Mouse (Mus musculus) brain, adult 2 months (tissue): ENCODE measurements at regions not wholly inside any gene's neighbourhood (a gene's known extent, or its start where the extent isn't known, plus 50 kb on each side); places are given as distances from the start of the nearest gene placed in this dataset.
"Not testable (repeated sequence)": the region's sequence is repeated elsewhere in the genome, so short reads cannot be mapped to it uniquely, and the experiment has no call there.

ENCODE experiments used
- DNase-seq: peaks from one replicate; pipeline ENCODE4 v3.0.0; 2011; ENCODE audit warnings: low read depth, low spot score

DNA sequence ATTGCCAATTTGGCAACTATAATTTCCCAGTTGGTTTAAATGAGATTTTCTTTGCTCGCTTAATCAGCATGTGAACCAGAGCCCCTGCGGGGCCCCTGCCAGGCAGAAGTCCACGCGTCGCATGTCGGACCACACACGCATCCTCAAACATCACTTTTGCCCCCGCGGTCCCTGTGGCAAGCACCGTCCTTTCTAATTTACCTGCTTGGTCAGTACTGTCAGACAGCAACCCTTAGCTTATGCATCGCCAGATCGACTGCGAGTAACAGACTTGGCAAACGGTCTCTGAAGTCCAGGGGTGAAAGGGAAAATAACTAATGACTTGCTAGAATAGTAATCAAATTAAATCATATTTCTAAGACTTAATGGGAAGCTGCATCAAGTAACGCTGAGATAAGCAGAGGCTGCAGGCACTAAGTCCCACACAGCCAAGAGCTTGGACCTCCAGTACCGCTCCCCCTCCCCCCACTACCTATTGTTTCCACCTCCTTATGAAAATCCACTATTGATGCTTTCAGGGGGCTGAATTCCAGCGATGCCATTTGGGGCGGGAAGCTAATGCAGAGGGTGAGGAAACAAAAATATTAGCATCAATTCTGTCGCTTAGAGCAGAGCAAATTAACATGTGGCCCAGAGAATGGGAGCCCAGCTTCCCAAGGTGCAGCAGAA lies 142.0 kb upstream of the Cntnap4 start:
- DNase-seq = no peak

DNA sequence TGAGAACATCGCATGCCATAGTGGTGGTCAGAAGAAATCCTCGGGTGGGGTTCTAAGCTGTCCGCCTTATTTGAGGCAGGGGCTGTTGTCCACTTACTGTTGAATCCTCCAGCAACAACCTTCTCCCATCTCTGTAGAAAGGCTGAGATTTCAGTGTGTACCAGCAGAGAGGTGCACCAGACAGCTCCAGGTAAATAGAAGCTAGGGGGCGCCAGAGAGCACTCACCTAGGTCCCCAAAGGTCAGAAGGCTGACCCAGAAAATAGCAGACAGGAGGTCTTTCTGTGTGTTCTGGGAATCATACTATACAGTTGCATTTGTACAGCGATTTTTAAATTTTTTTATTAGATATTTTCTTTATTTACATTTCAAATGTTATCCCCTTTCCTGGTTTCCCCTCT lies 157.9 kb upstream of the Cntnap4 start:
- DNase-seq = no peak

DNA sequence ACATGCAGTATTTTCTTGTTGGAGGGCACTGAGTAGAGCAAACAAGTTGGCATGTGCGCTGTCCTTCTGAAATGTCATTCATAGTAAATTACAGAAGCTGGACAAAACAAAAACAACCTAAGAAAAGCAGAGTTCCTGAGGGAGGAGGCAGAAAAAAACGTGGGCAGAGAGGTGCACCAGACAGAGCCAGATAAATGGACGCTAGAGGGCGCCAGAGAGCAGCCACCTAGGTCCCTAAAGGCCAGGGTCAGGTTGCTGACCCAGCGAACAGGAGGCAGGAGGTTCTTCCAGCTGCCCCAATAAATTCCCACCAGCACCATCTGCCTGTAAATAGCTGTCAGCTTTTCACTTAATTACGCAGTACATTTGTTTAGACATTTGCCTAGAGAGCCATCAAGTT lies 158.6 kb upstream of the Cntnap4 start:
- DNase-seq = peak; percentile 60

DNA sequence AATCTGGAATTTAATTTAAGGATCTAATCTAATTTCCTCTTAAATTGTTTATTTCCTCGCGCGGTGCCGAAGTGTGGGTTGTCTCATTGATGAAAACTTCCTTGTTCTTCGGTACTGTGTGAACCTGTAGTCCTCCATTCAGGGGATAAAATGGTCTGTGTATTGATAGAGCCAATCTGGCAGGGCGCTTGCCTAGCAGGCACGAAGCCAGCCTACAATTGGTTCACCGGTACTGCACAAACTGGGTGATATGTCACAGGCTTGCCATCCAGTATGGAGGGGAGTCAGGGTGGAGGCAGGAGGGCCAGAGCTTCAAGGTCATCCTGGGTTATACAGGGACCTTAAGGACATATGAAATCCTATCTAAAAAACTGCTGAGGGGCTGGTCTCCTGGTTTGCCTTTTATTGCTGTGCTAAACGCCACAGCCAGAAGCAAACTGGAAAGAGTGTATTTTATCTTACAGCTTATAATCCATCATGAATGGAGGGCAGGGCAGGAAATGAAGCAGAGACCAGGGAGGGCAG lies 161.6 kb upstream of the Cntnap4 start:
- no peak for DNase-seq

DNA sequence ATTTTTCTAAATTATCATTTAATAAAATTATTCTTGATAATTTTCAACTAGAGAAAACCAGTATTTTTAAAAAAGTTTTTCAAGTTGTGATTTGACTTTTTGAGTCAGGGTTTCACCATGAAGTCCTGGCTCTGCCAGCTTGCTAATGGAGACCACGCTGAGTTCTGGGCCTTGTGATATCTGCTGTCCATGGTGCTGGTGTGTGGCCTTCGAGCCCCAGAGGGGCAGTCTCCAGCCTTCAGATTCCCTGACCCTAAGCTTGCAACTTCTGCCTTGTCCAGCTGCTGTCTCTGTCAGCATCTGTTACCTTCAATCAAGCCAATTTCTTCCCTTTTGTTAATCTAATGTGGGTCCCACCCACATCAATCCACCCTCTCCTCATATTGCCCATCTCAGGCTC lies 165.8 kb upstream of the Cntnap4 start:
- no peak for DNase-seq

DNA sequence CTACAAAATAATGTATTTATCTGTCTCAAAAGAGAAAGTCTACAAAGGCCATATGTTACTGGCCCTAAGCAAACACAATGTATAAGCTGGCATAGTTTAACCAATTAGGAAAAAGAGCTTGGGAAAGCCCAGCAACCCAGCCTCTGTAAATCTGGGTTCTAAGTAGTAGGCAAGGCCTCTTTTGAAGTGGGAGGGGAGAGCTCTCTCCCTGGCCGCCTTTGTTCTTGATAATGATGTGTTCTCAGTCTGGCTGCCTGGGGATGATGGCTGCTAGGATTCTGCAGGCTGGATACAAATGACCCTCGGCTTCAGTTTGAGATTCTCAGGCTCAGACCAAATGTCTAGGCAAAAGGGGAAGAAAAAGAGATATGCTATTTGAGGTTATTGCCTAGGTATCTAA lies 172.4 kb upstream of the Cntnap4 start:
- DNase-seq = no peak

DNA sequence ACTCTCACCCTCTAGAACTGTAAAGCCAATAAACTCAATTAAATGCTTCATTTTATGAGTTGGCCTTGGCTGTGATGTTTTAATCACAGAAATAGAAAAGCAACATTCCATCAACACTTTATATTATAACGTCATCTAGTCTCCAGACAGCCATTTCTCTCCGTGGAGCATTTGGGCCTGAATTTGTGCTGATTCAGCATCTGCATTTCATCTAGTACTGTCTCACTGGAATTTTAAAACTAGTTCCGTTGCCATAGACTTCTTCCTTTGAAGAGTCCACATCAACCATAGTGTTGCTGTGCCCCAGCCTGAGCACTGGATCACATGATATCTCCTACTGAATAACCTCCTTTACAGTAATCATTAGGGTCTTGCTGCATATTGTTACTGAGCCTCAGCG lies 179.7 kb upstream of the Cntnap4 start:
- no peak for DNase-seq

DNA sequence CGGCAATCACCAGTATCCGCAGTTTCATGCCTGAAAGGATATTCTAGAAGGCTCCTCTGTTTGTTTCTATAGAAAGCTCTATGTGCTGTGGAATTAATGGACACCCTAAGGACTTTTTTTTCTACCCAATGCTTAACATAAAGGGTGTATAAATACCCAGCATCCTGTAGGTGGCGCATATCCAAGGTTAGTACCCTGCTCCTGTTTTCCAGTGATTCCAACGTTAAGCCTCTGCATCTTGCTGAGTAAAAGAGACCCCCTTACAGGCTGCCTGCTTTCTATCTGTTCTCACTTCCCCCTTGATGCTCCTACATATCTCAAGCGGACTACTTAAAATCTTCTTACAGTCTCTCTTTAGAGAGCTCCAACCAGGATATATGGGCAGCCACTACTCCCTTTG lies 221.5 kb upstream of the Cntnap4 start:
- peak; percentile 64 for DNase-seq

DNA sequence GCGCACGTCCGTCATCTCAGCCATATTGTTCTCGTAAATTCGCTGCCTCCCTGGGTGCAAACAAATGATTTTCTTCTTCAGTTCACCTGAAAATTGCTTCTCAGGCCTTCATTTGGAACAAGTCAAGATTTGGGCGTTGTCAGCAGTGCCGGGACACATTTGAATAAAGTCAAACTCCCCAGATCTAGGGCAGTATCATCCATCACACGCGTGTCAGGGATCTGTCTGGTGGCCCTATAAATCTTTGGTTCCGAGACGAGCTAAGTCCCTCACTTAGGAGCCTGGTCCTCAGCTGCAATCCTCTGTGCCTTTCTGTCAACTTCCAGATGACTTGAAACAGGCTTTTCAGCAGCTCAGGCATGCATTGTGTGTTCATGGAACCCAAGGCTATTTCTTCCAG lies 236.7 kb upstream of the Cntnap4 start:
- DNase-seq = no peak

DNA sequence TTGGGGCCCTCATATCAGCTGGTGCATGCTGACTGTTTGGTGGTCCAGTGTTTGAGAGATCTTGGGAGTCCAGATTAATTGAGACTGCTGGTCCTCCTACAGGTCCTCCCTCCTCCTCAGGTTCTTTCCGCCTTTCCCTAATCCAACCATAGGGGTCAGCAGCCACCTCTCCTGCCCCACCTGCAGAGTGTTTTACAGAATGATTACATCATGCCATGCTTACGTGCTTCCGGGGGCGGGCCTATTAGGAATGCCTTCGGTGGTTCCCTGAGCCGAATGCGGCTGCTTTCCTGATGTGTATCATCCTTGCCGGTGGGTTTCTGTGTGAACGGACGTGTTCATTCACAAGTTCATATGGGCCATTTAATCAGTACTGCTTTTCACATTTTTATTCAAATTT lies 237.8 kb upstream of the Cntnap4 start:
- no peak for DNase-seq

DNA sequence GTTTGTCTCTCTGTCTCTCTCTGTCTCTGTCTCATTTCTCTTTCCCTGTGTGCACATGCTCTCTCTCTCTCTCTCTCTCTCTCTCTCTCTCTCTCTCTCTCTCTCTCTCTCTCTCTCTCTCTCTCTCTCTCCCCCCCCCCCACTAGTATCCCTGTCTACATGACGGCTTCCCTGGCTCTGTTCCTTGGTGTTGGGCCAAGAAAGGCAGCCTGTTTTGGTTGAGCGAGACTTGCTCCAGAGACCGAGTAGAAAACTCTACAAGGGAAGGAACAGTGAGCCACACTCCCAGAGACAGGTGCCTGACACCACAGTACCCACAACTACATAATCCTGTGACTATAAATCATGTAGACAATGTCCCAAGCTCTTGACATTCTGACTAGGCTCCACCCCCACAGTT lies 260.0 kb upstream of the Cntnap4 start:
- DNase-seq = no peak

DNA sequence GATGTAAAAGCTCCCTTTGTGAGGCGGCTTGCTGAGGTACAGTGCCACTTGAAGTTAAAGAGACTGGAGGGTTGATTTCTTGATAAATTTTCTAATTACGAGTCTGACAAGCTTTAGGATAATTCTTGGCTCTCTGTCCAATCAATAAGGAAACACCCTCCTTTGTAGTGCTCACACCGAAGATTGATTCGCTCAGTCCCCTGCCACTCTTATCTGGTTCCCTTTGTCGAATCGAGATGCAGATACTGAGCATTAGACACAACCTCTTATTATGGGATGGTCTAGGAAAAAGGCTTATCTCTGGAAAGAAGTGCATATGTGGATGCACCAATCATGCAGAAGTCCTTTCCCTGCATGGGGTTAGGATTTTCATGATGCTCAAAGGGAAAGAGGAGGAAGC lies 261.5 kb upstream of the Cntnap4 start:
- DNase-seq = no peak

DNA sequence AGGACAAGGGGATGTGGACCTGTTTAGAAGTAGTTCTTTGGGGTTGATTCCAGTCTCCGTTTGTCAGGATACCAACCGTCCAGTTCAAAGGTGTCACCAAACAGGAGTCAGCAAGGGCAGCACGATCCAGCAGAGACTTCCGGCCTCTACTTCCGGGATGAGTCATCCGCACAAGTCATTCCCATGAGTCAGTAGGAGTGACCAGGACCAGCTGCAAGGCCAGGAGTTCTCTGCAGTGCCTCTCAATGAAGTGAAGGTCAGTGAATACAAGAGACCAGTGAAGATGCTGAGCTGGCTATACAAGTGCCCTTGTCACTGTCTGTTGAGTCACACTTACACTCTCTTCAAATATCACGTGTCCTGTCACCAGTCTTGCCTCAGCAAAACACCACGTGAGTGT lies 272.8 kb upstream of the Cntnap4 start:
- no peak for DNase-seq

DNA sequence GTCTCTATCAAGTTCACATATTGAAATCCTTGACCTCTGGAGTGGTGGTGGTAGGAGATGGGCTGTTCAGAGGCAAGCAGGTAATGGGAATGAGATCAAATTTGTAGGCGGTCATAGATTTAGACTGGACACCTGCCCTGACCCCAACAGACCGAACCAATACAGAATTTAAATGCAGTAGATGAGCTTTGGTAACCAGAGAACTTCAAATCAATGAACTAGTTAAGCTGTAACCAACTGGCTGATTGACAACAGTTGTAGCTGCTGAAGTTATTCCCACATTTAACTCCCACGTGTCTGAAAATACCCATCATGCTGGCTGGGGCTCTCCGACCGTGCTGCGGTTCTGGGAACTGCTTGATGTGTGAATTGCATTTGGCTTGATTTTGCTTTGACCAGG lies 268.5 kb upstream of the Gm6793 start:
- peak; percentile 23 for DNase-seq

DNA sequence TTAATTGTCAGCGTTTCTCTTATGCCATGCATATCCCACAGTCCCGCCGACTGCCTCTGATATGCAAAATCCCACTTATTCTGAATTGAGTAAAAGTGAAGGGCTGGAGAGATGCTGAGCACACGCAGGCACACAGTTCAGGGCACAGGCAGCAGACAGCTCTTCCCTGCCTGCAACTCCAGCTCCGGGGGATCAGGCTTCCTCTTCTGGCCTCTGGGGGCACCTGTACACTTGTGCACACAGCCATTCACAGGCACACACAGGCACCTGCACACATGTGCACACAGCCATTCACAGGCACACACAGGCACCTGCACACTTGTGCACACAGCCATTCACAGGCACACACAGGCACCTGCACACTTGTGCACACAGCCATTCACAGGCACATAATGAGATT lies 254.8 kb upstream of the Gm6793 start:
- DNase-seq = no peak

DNA sequence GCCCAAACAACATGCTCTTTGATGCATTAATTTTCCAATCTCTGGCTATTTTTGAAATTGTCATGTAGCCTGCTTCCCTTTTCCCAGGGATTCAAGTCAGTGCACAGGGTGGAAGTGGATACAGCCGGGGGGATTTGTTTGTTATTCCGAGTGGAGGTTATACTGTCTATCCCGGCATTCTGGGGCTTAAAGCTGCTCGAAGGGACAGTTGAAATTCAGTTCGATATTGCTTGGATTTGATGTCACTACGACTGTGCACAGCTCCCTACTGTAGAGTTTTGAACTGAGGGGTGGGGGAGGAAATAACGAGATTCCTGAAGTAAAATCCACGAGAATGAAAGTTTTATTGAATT lies 254.4 kb upstream of the Gm6793 start:
- DNase-seq = no peak

DNA sequence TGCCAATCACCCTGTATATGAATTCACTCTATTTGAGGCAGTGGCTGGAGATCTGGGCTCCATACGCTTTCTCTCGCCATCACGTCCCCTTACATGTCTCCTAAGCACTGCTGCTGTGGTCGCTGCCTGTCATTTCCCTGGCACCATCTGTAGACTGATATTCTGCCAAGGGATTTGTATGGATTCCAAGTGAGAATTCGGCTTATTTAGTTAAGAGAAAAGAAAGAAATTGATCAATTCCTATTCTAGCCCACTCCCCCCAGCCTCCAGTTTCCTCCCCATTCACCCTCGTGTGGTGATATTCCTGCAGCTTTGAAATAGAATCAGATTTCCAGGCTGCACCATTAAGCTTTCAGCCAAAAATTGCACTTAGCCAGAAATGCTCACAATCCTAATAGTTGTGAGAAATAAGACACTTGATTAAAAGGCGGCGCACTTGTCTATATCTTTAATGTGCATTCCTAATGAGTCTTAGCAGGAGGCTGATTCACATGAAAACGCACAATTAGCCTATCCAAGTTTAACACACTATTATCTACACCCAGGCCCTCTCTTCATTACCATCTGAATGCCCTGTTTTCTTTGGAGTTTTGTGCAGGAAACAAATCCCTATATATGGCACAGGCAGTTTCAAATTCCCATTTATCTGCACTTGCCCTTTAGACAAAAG lies 253.8 kb upstream of the Gm6793 start:
- DNase-seq = peak; percentile 56

DNA sequence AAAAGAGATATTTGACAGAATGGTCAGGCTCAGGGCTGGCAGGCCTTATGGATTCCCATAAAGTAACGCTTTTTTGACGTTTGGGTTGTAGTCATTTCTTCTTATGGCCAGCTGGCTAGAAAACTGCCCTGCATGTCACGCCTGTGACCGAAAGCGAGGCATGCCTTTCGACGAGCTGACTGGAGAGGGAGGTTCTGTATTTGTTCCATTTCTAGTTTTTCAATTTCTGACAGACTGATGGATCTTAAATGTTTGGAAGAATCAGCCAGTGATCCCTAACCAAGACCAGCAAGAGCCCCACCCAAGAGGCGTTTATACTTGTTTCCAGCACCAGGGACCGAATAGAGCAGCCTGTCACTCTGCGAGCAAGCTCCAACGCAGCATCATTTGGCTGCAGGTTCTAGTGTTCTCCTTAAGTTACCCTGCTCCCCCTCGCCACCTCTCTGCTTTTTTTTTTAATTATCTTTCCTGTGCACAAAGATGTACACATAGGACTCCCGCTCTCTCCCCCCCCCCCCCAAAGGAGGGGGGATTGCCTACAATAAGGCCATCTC lies 243.2 kb upstream of the Gm6793 start:
- DNase-seq = peak; percentile 14

DNA sequence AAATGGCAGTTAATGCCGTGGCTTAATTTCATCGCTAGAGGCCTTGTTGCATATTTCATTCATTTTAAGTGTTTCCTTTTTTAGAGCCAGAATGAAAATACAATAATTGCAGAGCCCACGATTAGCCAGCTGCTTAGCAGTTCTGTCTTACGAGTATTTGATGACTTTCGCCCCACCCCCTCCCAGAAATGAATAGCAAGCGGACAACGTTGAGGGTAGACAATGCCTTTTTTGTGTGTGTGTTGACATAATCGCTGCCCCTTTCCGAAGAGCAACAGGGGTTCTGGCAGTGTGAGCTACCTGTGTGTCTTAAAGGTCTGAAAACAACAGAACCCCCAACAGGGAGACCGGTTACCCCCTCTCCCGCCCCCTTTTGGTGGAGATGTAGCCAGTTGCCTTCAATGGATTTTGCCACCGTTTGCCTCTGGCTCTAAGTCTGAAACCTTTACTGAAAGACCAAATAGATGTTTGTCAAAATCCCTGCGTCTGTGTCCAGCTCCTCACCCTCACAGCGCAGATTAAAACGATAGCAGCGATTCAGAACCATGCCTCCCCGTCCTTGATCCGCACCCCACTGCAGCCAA lies 242.6 kb upstream of the Gm6793 start:
- DNase-seq = peak; percentile 40

DNA sequence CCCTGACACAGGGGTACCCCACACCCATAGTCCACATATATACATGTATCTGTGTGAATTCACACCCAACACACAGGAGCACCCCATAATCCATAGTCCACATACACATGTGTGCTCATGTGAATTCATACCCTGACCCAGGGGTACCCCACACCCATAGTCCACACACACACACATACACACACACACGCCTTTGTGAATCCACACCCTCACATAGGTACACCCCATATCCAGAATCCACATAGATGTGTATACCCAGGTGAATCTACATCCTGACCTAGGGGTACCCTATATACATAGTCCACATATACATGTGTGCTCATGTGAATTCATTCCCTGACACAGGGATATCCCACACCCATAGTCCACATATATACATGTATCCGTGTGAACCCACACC lies 231.8 kb upstream of the Gm6793 start:
- DNase-seq = not testable (repeated sequence)

DNA sequence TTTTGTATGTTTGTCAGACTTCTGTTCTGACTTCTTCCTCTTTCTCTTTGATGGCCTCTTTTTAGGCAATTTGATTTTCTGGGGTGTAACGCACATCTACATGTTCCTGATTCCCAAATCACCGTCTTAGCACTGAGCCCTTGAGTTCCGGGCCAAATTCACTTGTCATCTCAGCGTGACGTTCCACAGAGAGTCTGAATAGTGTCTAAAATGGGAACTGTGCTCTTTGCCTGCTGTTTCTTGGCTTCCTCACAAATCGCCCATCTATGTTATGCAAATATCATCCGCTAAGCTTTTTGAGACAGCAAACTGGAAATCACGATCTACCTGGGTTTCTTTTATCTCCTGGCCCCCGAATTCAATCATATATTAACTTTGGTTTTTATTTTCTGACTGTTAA lies 223.8 kb upstream of the Gm6793 start:
- DNase-seq = peak; percentile 81

DNA sequence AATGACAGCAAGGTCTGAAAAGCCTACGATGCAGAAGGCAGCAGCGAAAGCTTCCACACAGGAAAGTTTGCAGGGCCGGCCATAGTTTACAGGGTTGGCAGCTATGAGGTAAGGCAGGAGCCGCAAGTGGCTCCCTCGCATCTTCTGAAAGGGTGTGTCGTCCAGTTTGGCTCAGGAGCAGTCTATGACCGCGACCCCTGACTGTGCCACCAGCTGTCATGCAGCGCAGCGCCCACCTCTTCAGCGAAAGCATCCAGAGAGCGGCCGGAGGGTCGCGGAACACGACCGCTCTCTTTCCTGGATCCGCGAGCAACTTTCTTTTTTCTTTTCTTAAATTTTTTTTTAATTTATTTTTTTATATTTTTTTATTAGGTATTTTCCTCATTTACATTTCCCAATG lies 221.9 kb upstream of the Gm6793 start:
- not testable (repeated sequence) for DNase-seq

DNA sequence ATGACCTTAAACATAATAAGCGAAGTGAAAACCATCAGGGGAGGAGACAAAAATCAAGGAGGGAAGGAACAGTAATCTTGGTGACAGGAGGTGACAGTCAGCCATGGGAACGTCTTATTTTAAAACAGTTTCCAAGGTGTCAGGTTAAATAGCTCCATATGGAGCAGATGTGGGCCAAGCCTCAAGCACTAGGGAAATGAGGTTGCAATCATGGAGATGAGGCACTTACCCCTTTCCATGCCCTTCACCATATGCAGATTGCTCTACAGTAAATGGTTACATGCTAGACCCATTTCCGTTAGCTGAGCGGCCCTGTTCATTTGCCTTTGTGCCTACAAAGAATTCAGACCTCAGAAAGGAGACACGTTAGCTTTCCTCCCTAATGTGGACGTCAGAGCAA lies 204.8 kb upstream of the Gm6793 start:
- DNase-seq = no peak
